Mouse (Mus musculus): Measurements from ENCODE around the gene Plekhg3. TPM values are rescaled to one million over a fixed set of nuclear protein-coding genes. Genes with fewer than 3 reads are reported as not detected.

The Plekhg3 gene
- polyA plus RNA-seq, 1 experiment from 2014 or later, result 1.5 TPM

DNA sequence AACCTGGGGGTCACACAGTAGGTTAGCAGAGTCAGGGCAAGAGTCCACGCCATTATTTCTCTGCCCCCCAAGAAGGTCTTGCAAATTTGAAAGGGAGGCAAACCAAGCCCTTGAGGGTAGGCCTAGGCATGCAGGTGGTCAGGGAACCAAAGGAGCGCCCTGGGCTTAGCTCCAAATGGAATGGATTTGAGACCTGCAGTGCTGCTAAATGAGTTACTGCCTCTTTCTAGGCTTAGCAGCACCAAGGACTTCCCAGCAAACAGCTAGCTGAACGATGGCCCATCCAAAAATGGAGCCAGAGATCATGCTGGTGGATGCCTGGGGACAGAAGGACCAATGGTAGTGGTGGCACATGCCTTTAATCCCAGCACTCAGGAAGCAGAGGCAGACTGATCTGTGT is 60.3 kb downstream of the Plekhg3 start:
- Histone ChIP-seq H3K36me3 (ENCODE audit: control insufficient read depth, insufficient read depth, low read length) (no peaks in the 10 kb centered on the region), H3K9ac (ENCODE audit: low read length) (no peak overlapping the region), H3K27ac (ENCODE audit: low read depth, low read length) (no peak overlapping the region), H3K27me3 (ENCODE audit: control insufficient read depth, insufficient read depth, low read length) (no peaks in the 10 kb centered on the region), H3K4me2 (ENCODE audit: low read depth) (no peak overlapping the region), H3K9me3 (ENCODE audit: control insufficient read depth, low read length) (no peaks in the 10 kb centered on the region), H3K4me3 (ENCODE audit: low read depth, low read length) (no peak overlapping the region), H3K4me1 (ENCODE audit: control insufficient read depth, insufficient read depth, low read length) (no peaks in the 10 kb centered on the region)
- 80% methylated on average over 3 of the region's 3 CpGs for WGBS
- ATAC-seq (ENCODE audit: insufficient read depth, low FRiP score, low TSS enrichment), result no peak
- DNase-seq (ENCODE audit: low spot score), result no peak

GRCm38 (mm10) chr12:76592213-76592612 is 61.5 kb downstream of the Plekhg3 start:
- DNase-seq (ENCODE audit: low spot score) (peak; percentile 70), ATAC-seq (ENCODE audit: insufficient read depth, low FRiP score, low TSS enrichment) (no peak)
- Histone ChIP-seq H3K27ac (ENCODE audit: low read depth, low read length) (no peak overlapping the region), H3K4me3 (ENCODE audit: low read depth, low read length) (no peak overlapping the region), H3K36me3 (ENCODE audit: control insufficient read depth, insufficient read depth, low read length) (no peaks in the 10 kb centered on the region), H3K27me3 (ENCODE audit: control insufficient read depth, insufficient read depth, low read length) (no peaks in the 10 kb centered on the region), H3K4me2 (ENCODE audit: low read depth) (no peak overlapping the region), H3K9ac (ENCODE audit: low read length) (no peak overlapping the region), H3K4me1 (ENCODE audit: control insufficient read depth, insufficient read depth, low read length) (no peaks in the 10 kb centered on the region), H3K9me3 (ENCODE audit: control insufficient read depth, low read length) (no peaks in the 10 kb centered on the region)
- 76% methylated on average over 1 of the region's 1 CpGs for WGBS

DNA sequence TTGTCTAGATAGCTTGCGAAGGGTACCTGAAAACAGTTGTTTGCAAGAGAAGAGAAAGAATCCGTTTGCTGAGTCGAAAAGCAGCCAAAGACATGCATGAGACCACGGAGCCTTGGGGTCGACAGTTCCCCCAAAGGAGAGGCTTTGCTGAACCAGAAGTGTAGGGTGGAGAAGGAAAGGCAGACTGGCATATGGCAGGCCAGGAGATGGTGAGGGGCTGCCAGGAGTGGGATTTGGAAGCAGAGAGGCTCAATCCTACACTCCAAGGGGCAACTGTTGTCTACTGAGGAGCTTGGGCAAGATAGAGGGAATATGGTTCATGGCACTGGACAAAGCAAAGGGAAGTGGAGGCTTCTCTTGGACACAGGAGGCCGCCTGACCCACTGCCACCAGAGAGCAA is 62.6 kb downstream of the Plekhg3 start:
- H3K36me3 ChIP-seq (ENCODE audit: control insufficient read depth, insufficient read depth, low read length), result no peaks in the 10 kb centered on the region
- no peak overlapping the region for H3K4me2 ChIP-seq (ENCODE audit: low read depth)
- no peaks in the 10 kb centered on the region for H3K4me1 ChIP-seq (ENCODE audit: control insufficient read depth, insufficient read depth, low read length)
- no peak overlapping the region for H3K9ac ChIP-seq (ENCODE audit: low read length)
- no peak overlapping the region for H3K4me3 ChIP-seq (ENCODE audit: low read depth, low read length)
- H3K9me3 ChIP-seq (ENCODE audit: control insufficient read depth, low read length), result no peaks in the 10 kb centered on the region
- 77% methylated on average over 6 of the region's 6 CpGs for WGBS
- H3K27ac ChIP-seq (ENCODE audit: low read depth, low read length), result no peak overlapping the region
- no peaks in the 10 kb centered on the region for H3K27me3 ChIP-seq (ENCODE audit: control insufficient read depth, insufficient read depth, low read length)
- ATAC-seq (ENCODE audit: insufficient read depth, low FRiP score, low TSS enrichment) (no peak), DNase-seq (ENCODE audit: low spot score) (no peak)

DNA sequence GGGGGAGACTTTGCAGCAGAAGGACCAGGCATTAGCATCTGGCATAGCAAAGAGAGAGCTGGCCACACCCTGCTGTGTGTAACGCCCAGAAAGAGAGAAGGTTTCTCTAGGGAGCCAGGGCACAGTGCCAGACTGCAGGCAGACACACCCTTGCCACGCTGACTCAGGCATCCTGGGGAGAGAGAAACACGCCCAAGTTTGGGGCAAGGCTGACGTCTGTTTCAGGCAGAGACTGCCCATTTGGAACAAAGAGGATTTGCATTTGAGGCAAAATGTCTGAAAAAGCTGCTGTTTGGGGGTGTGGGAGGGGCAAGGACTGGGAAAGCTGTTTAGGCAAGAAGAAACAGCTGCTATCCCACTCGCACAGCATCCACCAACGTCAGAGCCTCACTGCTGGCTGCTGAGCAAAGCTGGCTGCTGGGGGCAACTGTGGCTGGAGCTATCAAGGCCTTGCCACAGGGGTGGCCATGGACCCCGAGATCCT is 63.2 kb downstream of the Plekhg3 start:
- Histone ChIP-seq H3K27ac (ENCODE audit: low read depth, low read length) (no peak overlapping the region), H3K4me1 (ENCODE audit: control insufficient read depth, insufficient read depth, low read length) (no peaks in the 10 kb centered on the region), H3K9ac (ENCODE audit: low read length) (no peak overlapping the region), H3K4me2 (ENCODE audit: low read depth) (no peak overlapping the region), H3K4me3 (ENCODE audit: low read depth, low read length) (no peak overlapping the region), H3K27me3 (ENCODE audit: control insufficient read depth, insufficient read depth, low read length) (no peaks in the 10 kb centered on the region), H3K36me3 (ENCODE audit: control insufficient read depth, insufficient read depth, low read length) (no peaks in the 10 kb centered on the region), H3K9me3 (ENCODE audit: control insufficient read depth, low read length) (no peaks in the 10 kb centered on the region)
- DNase-seq (ENCODE audit: low spot score) (no peak), ATAC-seq (ENCODE audit: insufficient read depth, low FRiP score, low TSS enrichment) (no peak)
- WGBS, result 20% methylated on average over 7 of the region's 7 CpGs

- Histone ChIP-seq H3K27me3 (ENCODE audit: control insufficient read depth, insufficient read depth, low read length) (no peaks in the 10 kb centered on the region), H3K4me1 (ENCODE audit: control insufficient read depth, insufficient read depth, low read length) (no peaks in the 10 kb centered on the region), H3K27ac (ENCODE audit: low read depth, low read length) (no peak overlapping the region), H3K4me2 (ENCODE audit: low read depth) (no peak overlapping the region), H3K36me3 (ENCODE audit: control insufficient read depth, insufficient read depth, low read length) (no peaks in the 10 kb centered on the region), H3K9ac (ENCODE audit: low read length) (no peak overlapping the region), H3K4me3 (ENCODE audit: low read depth, low read length) (no peak overlapping the region), H3K9me3 (ENCODE audit: control insufficient read depth, low read length) (no peaks in the 10 kb centered on the region)
- no peak for DNase-seq (ENCODE audit: low spot score)
- ATAC-seq (ENCODE audit: insufficient read depth, low FRiP score, low TSS enrichment), result no peak
- 61% methylated on average over 3 of the region's 3 CpGs for WGBS
Measured at GRCm38 (mm10) chr12:76594556-76594955, 63.9 kb downstream of the Plekhg3 start.

- Histone ChIP-seq H3K4me2 (ENCODE audit: low read depth) (no peak overlapping the region), H3K4me1 (ENCODE audit: control insufficient read depth, insufficient read depth, low read length) (no peaks in the 10 kb centered on the region), H3K27me3 (ENCODE audit: control insufficient read depth, insufficient read depth, low read length) (no peaks in the 10 kb centered on the region), H3K9ac (ENCODE audit: low read length) (no peak overlapping the region), H3K27ac (ENCODE audit: low read depth, low read length) (no peak overlapping the region), H3K9me3 (ENCODE audit: control insufficient read depth, low read length) (no peaks in the 10 kb centered on the region), H3K4me3 (ENCODE audit: low read depth, low read length) (no peak overlapping the region), H3K36me3 (ENCODE audit: control insufficient read depth, insufficient read depth, low read length) (no peaks in the 10 kb centered on the region)
- 78% methylated on average over 2 of the region's 2 CpGs for WGBS
- ATAC-seq (ENCODE audit: insufficient read depth, low FRiP score, low TSS enrichment), result no peak
- no peak for DNase-seq (ENCODE audit: low spot score)
Measured at GRCm38 (mm10) chr12:76595830-76596229, 65.1 kb downstream of the Plekhg3 start.

DNA sequence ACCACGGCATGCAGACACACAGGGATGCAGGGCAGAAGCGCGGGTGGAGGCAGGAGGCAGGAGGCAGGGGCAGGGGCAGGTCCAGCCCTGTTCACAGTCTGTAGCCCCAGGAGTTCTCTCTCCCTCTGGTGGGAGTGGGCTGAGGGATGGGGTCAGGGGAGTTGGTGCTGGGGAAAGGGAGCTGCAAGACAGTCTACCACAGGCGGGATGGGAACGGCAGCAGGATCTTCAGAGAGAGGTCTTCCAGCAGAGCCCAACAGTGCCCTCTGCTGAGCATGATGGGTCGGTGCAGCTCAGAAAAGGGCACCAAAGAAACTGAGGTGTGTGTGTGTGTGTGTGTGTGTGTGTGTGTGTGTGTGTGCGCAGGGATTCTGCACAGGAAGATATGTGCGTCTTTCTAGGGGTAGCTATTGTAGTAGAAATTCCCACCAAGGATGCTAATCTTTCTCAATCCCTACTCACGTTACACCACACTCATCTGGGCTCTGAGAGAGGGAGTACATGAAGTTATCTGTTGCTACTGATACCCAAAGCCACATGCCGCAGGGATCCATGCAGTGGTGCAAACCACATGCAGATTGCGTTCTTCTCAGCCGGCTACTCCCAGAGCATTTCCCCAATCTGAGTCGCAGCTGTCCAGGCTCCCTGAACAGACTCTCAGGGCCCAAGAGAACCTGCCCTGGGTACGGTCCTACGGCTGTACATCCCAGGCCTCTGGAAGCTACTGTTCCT is 65.8 kb downstream of the Plekhg3 start:
- Histone ChIP-seq H3K9ac (ENCODE audit: low read length) (no peak overlapping the region), H3K4me1 (ENCODE audit: control insufficient read depth, insufficient read depth, low read length) (no peaks in the 10 kb centered on the region), H3K27ac (ENCODE audit: low read depth, low read length) (no peak overlapping the region), H3K27me3 (ENCODE audit: control insufficient read depth, insufficient read depth, low read length) (no peaks in the 10 kb centered on the region), H3K9me3 (ENCODE audit: control insufficient read depth, low read length) (no peaks in the 10 kb centered on the region), H3K4me3 (ENCODE audit: low read depth, low read length) (no peak overlapping the region), H3K36me3 (ENCODE audit: control insufficient read depth, insufficient read depth, low read length) (no peaks in the 10 kb centered on the region), H3K4me2 (ENCODE audit: low read depth) (no peak overlapping the region)
- DNase-seq (ENCODE audit: low spot score) (peak; percentile 77), ATAC-seq (ENCODE audit: insufficient read depth, low FRiP score, low TSS enrichment) (no peak; the same call in 1 of the 2 replicates)
- 60% methylated on average over 15 of the region's 15 CpGs for WGBS

DNA sequence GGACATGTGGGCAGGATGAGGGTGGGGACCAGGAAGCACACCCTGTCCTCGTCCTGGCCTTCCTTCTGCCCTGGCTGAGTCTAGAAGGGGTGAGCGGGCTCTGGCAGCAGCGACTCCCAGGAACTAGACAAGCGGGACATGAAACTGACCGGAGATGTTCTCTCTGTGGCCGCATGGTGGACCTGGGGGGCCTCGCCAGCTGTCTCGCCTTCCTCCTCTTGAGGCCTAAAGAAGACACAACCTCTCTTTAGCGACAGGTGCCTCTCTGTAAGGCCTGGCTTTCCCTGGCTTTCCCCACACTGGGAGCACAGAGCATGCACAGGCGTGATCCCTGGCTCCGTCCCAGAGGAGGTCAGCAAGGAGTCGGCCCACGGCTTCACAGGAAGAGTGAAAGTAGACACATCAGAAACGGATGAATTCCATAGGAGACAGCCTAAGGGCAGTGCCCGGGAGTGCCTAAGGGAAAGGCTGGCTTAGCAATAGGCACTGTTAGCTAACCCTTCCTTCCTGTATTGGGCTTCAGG is 66.9 kb downstream of the Plekhg3 start:
- DNase-seq (ENCODE audit: low spot score) (no peak), ATAC-seq (ENCODE audit: insufficient read depth, low FRiP score, low TSS enrichment) (no peak)
- H3K9me3 ChIP-seq (ENCODE audit: control insufficient read depth, low read length), result no peaks in the 10 kb centered on the region
- no peaks in the 10 kb centered on the region for H3K4me1 ChIP-seq (ENCODE audit: control insufficient read depth, insufficient read depth, low read length)
- H3K36me3 ChIP-seq (ENCODE audit: control insufficient read depth, insufficient read depth, low read length), result no peaks in the 10 kb centered on the region
- no peak overlapping the region for H3K4me3 ChIP-seq (ENCODE audit: low read depth, low read length)
- 78% methylated on average over 15 of the region's 15 CpGs for WGBS
- H3K9ac ChIP-seq (ENCODE audit: low read length), result no peak overlapping the region
- H3K27ac ChIP-seq (ENCODE audit: low read depth, low read length), result no peak overlapping the region
- H3K4me2 ChIP-seq (ENCODE audit: low read depth), result no peak overlapping the region
- no peaks in the 10 kb centered on the region for H3K27me3 ChIP-seq (ENCODE audit: control insufficient read depth, insufficient read depth, low read length)

All from neural tube, embryonic 11.5 days (tissue).